Comparison of ENCODE assay signal across 13 mouse cellular contexts in genomic region chr11:120628601-120629340, GRCm38 (mm10). TPM values are rescaled to one million over a fixed set of nuclear protein-coding genes. Genes with fewer than 3 reads are reported as not detected.
DNase-seq lines count a peak whose midpoint lies in the region; ATAC-seq and TF ChIP-seq lines count a peak whose summit lies in the region.
"Had no signal": no experiment of that assay in that cellular context is flagged by ENCODE, and none has a peak within 500 bp of the region (broad histone marks: within the 10 kb centered on the region; RNA-seq: fewer than 3 reads in every experiment).

No protein-coding gene starts in this region.

- H3K27ac ChIP-seq in intestine, postnatal 0 days (ENCODE audit: low read depth, low read length) = peak overlapping the region; percentile 91
- H3K27ac ChIP-seq in small intestine, adult 2 months (ENCODE audit: insufficient read depth, low read depth, low read length) = no peak overlapping the region

- TF ChIP-seq POLR2A in small intestine, adult 2 months (IDR thresholded peaks at IDR 0.05; ENCODE audit: low read depth, low read length) = no peak

- no peaks in the 10 kb centered on the region for H3K27me3 ChIP-seq in megakaryocyte, embryonic 14.5 days (replicated peaks)
- H3K27me3 ChIP-seq in intestine, postnatal 0 days (replicated peaks; ENCODE audit: control insufficient read depth, insufficient read depth, low read length) = no peaks in the 10 kb centered on the region
- H3K27me3 ChIP-seq in small intestine, adult 2 months (ENCODE audit: control insufficient read depth, insufficient read depth, low read length) = no peaks in the 10 kb centered on the region

- intact Hi-C loops in left cerebral cortex, postnatal 4 days (cut with DNase I) = loop anchor here (10.0 kb wide), 1 partner anchor 86 kb away; the partner anchor contains the start of genes Cenpx and Lrrc45

- H3K4me1 ChIP-seq in megakaryocyte, embryonic 14.5 days = peaks cover 76% of the 10 kb centered on the region
- peaks cover 7% of the 10 kb centered on the region for H3K4me1 ChIP-seq in intestine, postnatal 0 days (replicated peaks; ENCODE audit: control insufficient read depth, insufficient read depth, low read length)
- peaks cover 36% of the 10 kb centered on the region for H3K4me1 ChIP-seq in small intestine, adult 2 months (ENCODE audit: control insufficient read depth, insufficient read depth, insufficient read length, low read length)

- H3K4me3 ChIP-seq in megakaryocyte, embryonic 14.5 days (replicated peaks) = peak overlapping the region; percentile 93
- H3K4me3 ChIP-seq in intestine, postnatal 0 days (ENCODE audit: low read depth, low read length) = no peak overlapping the region; the same call in 1 of the 2 replicates
- peak overlapping the region; percentile 53 for H3K4me3 ChIP-seq in small intestine, adult 2 months (ENCODE audit: low read depth, low read length)

- H3K36me3 ChIP-seq in megakaryocyte, embryonic 14.5 days (replicated peaks; ENCODE audit: low read length) = peaks cover 41% of the 10 kb centered on the region
- H3K36me3 ChIP-seq in intestine, postnatal 0 days (ENCODE audit: control insufficient read depth, insufficient read depth) = peaks cover 21% of the 10 kb centered on the region
- peaks cover 11% of the 10 kb centered on the region for H3K36me3 ChIP-seq in small intestine, adult 2 months (ENCODE audit: control insufficient read depth, insufficient read depth, low read length)

- H3K9me3 ChIP-seq in megakaryocyte, embryonic 14.5 days = no peaks in the 10 kb centered on the region
- no peaks in the 10 kb centered on the region for H3K9me3 ChIP-seq in intestine, postnatal 0 days (ENCODE audit: control insufficient read depth)

- H3K4me2 ChIP-seq in intestine, postnatal 0 days (replicated peaks; ENCODE audit: low read depth) = peak overlapping the region; percentile 88

- 88% methylated on average over 23 of the region's 23 CpGs for WGBS in intestine, postnatal 0 days
- WGBS in small intestine, adult 2 months = 90% methylated on average over 23 of the region's 23 CpGs

- no peak for ATAC-seq in megakaryocyte, adult 5-6 weeks (ENCODE audit: poor library complexity, severe bottlenecking)
- ATAC-seq in intestine, postnatal 0 days = no peak

- no peak overlapping the region for H3K9ac ChIP-seq in intestine, postnatal 0 days (ENCODE audit: low read depth, low read length)

- no peak for TF ChIP-seq CTCF in intestine, postnatal 0 days (IDR thresholded peaks at IDR 0.05; ENCODE audit: low read depth)
- no peak for TF ChIP-seq CTCF in small intestine, adult 2 months (IDR thresholded peaks at IDR 0.05; ENCODE audit: extremely low read depth, insufficient read length, insufficient replicate concordance, low read depth, low read length)

- peak; percentile 15 for DNase-seq in gastrocnemius, postnatal 25 days
- DNase-seq in gastrocnemius, adult 18-20 months (ENCODE audit: low spot score) = no peak
- no peak for DNase-seq in left cerebral cortex, postnatal 4 days
- no peak for DNase-seq in retina, embryonic 14.5 days (ENCODE audit: low spot score)
- DNase-seq: cerebellum, postnatal 14 days; heart, postnatal 36 days; right cerebral cortex, postnatal 4 days had no signal

RNA-seq across cellular contexts. Expression of gene Sirt7, which starts 3.7 kb away (rescaled TPM):
- total RNA-seq in gastrocnemius, postnatal 25 days (2021) = 1 to 10 TPM; 4.3 to 7.2 TPM
- total RNA-seq in gastrocnemius, adult 18-20 months (2021) = 1 to 10 TPM; 3.6 to 4.2 TPM
- polyA plus RNA-seq in megakaryocyte, embryonic 14.5 days (2012; ENCODE audit: insufficient read depth, low replicate concordance) = 275 and 278 TPM in 2 replicates
- total RNA-seq in megakaryocyte, adult 5-6 weeks (2015) = 51.4 and 53.6 TPM in 2 replicates
- 119 and 121 TPM in 2 replicates for total RNA-seq in megakaryocyte, adult 5-6 weeks (2017)
- polyA plus RNA-seq in intestine, postnatal 0 days (2015; fragmentation: Nextera tagmentation; extraction: Ambion mirVana) = 73.1 and 77.7 TPM in 2 replicates
- 99.1 and 147 TPM in 2 replicates for polyA plus RNA-seq in small intestine, adult 2 months (2012; rRNA removed)
- 10 to 100 TPM; 37.5 to 38.0 TPM for total RNA-seq in left cerebral cortex, postnatal 4 days (2021)

RNA-seq across cellular contexts. Expression of gene Mafg, which starts 4.6 kb away (rescaled TPM):
- total RNA-seq in gastrocnemius, postnatal 25 days (2021) = 10 to 100 TPM; 41.8 to 47.1 TPM
- total RNA-seq in gastrocnemius, adult 18-20 months (2021) = 10 to 100 TPM; 50.2 to 58.8 TPM
- polyA plus RNA-seq in megakaryocyte, embryonic 14.5 days (2012; ENCODE audit: insufficient read depth, low replicate concordance) = 59.5 and 102 TPM in 2 replicates
- total RNA-seq in megakaryocyte, adult 5-6 weeks (2015) = 23.1 and 23.8 TPM in 2 replicates
- 58.7 and 68.0 TPM in 2 replicates for total RNA-seq in megakaryocyte, adult 5-6 weeks (2017)
- polyA plus RNA-seq in intestine, postnatal 0 days (2015; fragmentation: Nextera tagmentation; extraction: Ambion mirVana) = 40.2 and 49.1 TPM in 2 replicates
- 24.8 and 33.6 TPM in 2 replicates for polyA plus RNA-seq in small intestine, adult 2 months (2012; rRNA removed)
- total RNA-seq in left cerebral cortex, postnatal 4 days (2021) = 10 to 100 TPM; 83.3 to 85.8 TPM

RNA-seq across cellular contexts. Expression of gene Pcyt2, which starts 11.0 kb away (rescaled TPM):
- 10 to 100 TPM; 30.7 to 34.7 TPM for total RNA-seq in gastrocnemius, postnatal 25 days (2021)
- total RNA-seq in gastrocnemius, adult 18-20 months (2021) = 10 to 100 TPM; 26.1 to 27.7 TPM
- polyA plus RNA-seq in megakaryocyte, embryonic 14.5 days (2012; ENCODE audit: insufficient read depth, low replicate concordance) = 143 and 168 TPM in 2 replicates
- 11.8 and 13.3 TPM in 2 replicates for total RNA-seq in megakaryocyte, adult 5-6 weeks (2015)
- 17.3 and 22.6 TPM in 2 replicates for total RNA-seq in megakaryocyte, adult 5-6 weeks (2017)
- 320 and 378 TPM in 2 replicates for polyA plus RNA-seq in intestine, postnatal 0 days (2015; fragmentation: Nextera tagmentation; extraction: Ambion mirVana)
- 449 and 1,029 TPM in 2 replicates for polyA plus RNA-seq in small intestine, adult 2 months (2012; rRNA removed)
- total RNA-seq in left cerebral cortex, postnatal 4 days (2021) = 100 to 1,000 TPM; 144 to 168 TPM

RNA-seq across cellular contexts. Expression of gene Pycr1, which starts 14.8 kb away (rescaled TPM):
- 1 to 10 TPM; 6.7 to 6.8 TPM for total RNA-seq in gastrocnemius, postnatal 25 days (2021)
- total RNA-seq in gastrocnemius, adult 18-20 months (2021) = 1 to 10 TPM; 2.8 to 3.2 TPM
- 3.6 and 7.7 TPM in 2 replicates for polyA plus RNA-seq in megakaryocyte, embryonic 14.5 days (2012; ENCODE audit: insufficient read depth, low replicate concordance)
- 3.5 and 3.7 TPM in 2 replicates for total RNA-seq in megakaryocyte, adult 5-6 weeks (2015)
- 2.9 TPM in 2 replicates for total RNA-seq in megakaryocyte, adult 5-6 weeks (2017)
- 5.3 and 6.5 TPM in 2 replicates for polyA plus RNA-seq in intestine, postnatal 0 days (2015; fragmentation: Nextera tagmentation; extraction: Ambion mirVana)
- 17.1 and 19.9 TPM in 2 replicates for polyA plus RNA-seq in small intestine, adult 2 months (2012; rRNA removed)
- total RNA-seq in left cerebral cortex, postnatal 4 days (2021) = 1 to 10 TPM; 6.1 to 8.3 TPM

RNA-seq across cellular contexts. Expression of gene Myadml2, which starts 19.2 kb away (rescaled TPM):
- 100 to 1,000 TPM; 121 to 134 TPM for total RNA-seq in gastrocnemius, postnatal 25 days (2021)
- total RNA-seq in gastrocnemius, adult 18-20 months (2021) = 100 to 1,000 TPM; 124 to 137 TPM
- 0.44 TPM in 1 of 2 replicates, not detected in the other for polyA plus RNA-seq in megakaryocyte, embryonic 14.5 days (2012; ENCODE audit: insufficient read depth, low replicate concordance)
- not detected in 2 replicates for total RNA-seq in megakaryocyte, adult 5-6 weeks (2015)
- total RNA-seq in megakaryocyte, adult 5-6 weeks (2017) = not detected in 2 replicates
- not detected in 2 replicates for polyA plus RNA-seq in intestine, postnatal 0 days (2015; fragmentation: Nextera tagmentation; extraction: Ambion mirVana)
- 0.39 and 1.0 TPM in 2 replicates for polyA plus RNA-seq in small intestine, adult 2 months (2012; rRNA removed)
- total RNA-seq in left cerebral cortex, postnatal 4 days (2021) = 1 to 10 TPM; 1.0 to 2.9 TPM
- total RNA-seq: adrenal gland, postnatal 36 days had no signal
- polyA plus RNA-seq: C2C12 had no signal

Comparison
In these comparisons a context has a peak if more than half of its experiments do, and no peak if none do; other contexts are left out.
1. RNA of gene Sirt7, which starts 3.7 kb away (total RNA-seq): 51.4 to 121 TPM in megakaryocyte, adult 5-6 weeks and 37.5 to 38.0 TPM in left cerebral cortex, postnatal 4 days; 4.3 to 7.2 TPM in gastrocnemius, postnatal 25 days and 3.6 to 4.2 TPM in gastrocnemius, adult 18-20 months; every median in the first group is over 4 times any median in the second.
2. RNA of gene Pcyt2, which starts 11.0 kb away (total RNA-seq): 144 to 168 TPM in left cerebral cortex, postnatal 4 days; 30.7 to 34.7 TPM in gastrocnemius, postnatal 25 days, 26.1 to 27.7 TPM in gastrocnemius, adult 18-20 months and 11.8 to 22.6 TPM in megakaryocyte, adult 5-6 weeks; every median in the first group is over 4 times any median in the second.